Mouse (Mus musculus): ENCODE data around the gene Arfgap1.

DNA sequence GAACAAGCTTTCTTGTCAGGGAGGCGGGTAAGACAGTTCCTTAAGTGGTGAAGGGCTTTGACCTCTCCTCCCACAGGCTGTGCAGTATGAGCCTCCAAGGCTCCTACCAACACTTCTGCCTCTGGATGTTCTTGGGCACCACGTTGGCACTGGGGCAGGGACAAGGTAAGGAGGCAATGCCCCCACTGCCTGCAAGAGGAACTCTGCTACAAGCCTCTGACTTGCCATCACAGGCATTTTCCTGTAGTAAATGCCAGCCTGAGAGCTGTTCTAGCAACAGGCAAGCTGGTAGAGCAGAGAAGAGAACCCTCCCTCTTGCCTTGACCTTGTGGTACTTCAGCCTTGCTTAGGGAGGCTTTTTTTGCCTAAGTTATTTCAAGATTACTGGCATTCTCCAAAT is 19.4 kb downstream of the Arfgap1 start, which contains the start of gene Col20a1:
- TF ChIP-seq CTCF (IDR thresholded peaks at IDR 0.05; ENCODE audit: borderline replicate concordance, control insufficient read depth, extremely low read depth, insufficient read depth, low read length, poor library complexity) (no peak), POLR2A (IDR thresholded peaks at IDR 0.05; ENCODE audit: control insufficient read depth, extremely low read depth, insufficient read depth, low read length, poor library complexity) (no peak)

Measured in thymus, adult 2 months (tissue).